Mouse (Mus musculus): ENCODE data around the gene Tfpt.
A peak's percentile ranks its signal among the peaks of the same experiment; 100 is the strongest.

The Tfpt gene

DNA sequence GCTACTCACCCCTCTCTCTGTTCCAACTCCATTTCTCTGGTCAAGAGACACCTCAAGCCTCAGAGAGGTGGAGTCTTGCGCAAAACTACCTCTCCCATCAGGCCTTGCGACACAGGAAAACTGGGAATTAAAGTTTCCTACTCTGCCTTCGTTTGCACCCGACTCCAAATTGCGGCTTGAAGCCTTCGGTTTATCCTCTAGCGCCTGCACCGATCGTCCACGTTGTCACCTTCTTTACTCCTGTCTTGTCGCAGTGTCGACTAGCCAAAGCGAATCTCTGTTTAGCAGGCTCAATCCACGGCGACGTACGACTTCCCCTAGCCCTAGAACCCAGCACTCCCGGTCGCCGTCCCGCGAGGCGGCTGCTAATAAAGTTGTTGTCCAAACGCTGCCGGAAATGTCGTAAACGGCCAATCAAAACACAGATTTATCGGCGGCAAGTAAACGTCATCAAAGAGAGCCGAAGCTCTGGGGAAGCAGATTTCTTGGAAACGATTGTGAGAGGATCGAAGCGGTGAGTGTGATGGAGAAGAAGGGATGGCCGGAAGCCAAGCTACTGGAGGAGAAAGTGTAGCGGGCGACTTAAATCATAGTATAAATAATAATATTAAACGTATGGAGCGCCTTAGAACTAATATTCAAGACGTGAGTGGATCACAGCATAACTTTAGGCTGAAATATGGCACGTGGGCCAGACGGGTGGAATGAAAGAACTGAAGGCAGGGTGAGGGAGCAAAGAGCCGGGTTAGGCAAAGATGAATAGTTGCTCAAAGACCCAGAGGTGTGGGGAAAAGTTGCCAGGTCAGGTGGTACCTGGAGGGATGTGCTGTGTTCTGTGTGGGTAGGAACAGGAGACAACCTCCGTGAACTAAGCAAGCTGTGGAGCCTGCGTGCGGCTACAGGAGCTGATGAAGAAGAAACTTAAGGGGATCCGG, at the start of gene Tfpt, which contains the start of gene Prpf31:
Tfpt (minus strand) TSS at position 387 of the 935 bp plus-strand sequence.
Prpf31 (plus strand) TSS at position 443 of the 935 bp plus-strand sequence.
- DNase-seq, result peak; percentile 96

DNA sequence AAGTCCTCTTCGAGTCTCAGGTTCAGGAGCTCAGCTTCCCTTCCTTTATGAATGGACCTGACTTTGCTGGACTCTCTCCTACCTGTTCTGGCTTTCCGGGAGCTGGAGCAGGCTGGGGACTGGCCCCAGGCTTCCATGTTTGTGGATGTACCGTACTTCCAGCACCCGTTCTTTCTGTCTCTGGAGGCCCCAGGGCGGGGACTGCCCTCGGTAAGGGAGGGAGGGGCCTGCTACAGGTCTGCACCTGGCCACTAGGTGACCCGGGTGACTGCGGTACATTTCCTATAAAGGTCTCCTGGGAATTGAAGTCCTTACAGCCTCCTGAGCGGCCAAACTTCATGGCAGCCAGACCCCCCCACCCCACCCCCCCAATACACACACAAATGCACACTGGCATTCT, 47.6 kb upstream of the Tfpt start, which contains the start of gene Tmc4:
Tmc4 (minus strand) TSS at position 212 of the 400 bp plus-strand sequence.
- DNase-seq, result no peak

DNA sequence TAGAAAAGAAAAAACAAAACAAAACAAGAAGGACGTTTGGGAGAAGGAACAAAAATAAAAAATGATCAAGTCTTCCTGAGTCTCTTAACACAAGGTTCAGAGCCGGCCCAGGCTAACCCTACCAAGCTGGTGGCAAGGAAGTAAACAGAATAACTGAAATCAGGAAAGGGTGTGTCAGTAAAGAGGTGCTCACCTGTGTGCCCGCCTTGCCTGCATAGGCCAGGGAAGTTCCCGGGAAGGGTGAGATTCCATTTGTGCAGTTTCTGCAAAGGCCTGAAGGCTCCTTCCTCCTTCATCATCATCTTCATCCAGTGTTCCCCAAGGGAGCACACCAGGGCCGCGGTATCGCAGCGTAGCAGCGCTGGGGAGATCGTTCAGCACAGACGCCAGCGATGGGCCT, 46.6 kb upstream of the Tfpt start:
- no peak for DNase-seq

DNA sequence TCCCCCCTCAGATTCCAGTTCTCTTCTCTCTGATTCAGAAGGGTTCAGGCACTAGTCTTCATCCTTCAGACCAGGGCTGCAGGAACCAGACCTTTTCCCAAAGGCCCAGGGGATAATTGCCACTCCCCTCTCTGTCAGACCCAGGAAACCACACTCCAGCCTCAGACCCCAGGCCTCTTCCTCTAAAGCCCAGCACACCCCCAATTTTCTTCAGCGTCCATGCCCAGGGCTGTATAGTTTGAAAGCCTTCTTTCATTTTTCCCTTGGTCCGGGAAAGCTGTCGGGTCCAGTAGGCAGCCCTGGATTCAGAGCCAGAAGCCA, 45.5 kb upstream of the Tfpt start:
- no peak for DNase-seq

DNA sequence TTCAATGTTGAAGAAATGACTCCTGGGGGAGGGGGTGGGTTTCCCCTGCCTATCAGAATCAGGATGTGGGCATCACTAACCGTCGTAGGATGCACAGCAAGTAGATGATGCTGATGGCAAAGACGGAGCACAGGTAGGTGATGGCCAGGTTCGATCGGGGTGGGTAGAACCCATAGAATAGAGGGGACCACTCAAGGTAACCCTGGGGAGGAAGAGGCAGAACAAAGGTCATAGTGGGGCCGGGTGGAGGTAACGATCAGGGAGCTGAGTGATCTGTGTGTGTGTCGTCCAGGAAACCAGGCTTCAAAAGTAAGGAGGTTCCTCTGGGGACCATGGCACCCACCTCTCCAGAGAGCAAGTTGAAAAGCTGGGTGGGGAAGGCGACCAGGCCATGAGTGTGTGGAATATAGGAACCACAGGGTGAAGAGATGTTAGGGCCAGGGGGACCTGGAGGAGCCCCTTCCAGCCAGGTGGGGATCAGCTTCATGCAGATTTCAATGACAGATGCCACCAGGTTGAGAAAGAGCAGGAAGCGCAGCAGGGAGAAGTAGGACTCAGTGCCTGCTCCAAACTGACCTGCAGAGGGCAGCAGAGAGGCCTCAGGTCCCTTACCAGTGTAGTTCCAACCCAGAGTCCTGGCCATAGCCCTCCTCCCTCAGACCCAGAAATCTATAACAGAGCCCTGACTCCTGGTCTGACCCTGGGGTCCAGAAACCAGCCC, 44.9 kb upstream of the Tfpt start:
- DNase-seq, result peak; percentile 85

DNA sequence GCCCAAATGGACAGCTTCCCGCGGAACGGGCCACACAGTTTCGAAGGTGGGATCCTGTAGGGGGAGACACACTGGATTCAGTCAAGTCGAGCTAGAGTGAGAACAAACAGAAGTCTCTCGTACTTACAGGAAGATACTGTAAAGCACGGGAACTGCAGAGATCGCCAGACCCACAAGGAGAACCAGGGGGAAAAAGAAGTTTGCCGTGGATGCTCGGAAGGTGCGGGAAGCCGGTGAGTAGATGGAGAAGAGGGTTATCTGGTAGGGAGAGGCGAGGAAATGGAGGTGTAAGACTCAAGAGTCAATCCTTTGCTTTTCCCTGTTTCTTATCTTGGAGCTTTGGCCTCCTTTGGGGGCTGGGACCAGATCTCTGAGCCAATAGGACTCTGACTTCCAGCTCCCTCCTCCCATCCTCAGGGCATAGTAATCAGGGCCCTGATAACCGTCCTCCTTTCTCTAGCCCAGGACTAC, 37.2 kb upstream of the Tfpt start:
- no peak for DNase-seq

DNA sequence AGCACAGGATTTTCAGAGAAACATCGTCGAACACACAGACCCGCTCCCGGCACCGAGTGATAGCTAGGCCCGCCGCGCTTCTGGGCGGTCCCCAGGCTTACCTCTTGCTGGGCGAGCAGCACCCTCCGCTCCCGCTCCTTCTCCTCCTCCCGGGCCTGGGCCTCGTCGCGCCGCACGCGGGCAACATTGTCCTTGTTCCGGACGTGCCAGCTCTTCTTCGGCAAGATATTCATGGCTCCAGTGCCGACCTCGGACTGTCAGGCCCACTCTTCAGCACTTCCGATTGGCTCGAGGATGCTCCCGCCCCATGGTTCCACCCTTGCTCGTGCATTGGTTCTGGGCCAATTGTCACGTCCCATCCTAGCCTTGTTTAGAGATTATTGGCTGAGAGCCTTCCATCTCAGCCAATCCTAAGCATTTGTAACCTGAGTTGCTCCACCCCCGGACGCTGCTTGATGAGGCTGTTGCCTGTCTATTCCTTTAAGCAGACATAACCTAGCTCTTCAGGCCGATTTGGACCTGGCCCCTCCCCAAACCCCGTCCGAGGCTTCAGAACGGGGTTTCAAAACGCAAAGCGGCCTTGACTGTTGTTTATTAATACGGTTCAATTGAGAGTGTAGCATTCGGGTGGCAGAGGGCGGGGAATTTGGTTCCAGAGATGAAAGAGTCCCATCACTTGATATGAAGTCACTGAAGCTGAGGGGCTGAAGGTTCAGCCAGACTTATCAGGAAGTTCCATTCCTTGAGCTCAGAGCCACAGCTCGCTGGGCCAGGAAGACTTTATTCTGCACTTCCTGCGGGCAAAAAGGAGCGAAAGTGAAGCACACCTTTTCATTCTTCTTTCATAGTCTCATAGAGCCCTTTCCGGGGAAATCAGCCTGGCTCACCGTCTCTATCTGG, 35.7 kb upstream of the Tfpt start, which contains the start of gene Leng1:
Leng1 (minus strand) TSS at position 626 of the 900 bp plus-strand sequence.
- peak; percentile 98 for DNase-seq

DNA sequence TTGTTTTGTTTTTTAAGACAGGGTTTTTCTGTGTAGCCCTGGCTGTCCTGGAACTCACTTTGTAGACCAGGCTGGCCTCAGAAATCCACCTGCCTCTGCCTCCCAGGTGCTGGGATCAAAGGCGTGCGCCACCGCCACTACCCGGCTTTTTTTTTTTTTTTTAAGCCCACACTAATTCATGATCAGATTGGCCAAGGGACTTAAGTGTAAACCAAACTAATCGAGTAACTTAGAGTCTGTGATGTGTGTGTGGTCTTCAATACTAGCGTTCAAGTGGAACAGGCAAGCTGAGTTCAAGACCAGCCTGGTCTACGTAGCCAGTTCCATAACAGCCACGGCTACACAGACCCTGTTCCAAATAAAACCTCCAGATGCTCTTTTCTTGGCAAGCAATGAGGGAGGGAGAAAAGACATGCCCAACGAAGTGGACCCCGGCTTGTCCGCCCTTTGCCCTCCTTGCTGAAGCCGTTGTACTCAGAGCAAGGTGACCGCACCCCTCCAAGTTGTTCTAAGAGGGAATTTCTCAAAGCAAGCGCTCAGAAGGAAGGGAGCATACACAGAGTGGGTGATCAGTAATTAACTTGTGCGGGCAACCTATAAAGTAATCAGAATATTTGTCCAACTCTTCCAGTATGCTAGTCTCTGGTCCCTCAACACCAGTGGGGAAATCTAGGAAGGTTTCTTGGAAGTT, 34.9 kb upstream of the Tfpt start:
- peak; percentile 52 for DNase-seq

DNA sequence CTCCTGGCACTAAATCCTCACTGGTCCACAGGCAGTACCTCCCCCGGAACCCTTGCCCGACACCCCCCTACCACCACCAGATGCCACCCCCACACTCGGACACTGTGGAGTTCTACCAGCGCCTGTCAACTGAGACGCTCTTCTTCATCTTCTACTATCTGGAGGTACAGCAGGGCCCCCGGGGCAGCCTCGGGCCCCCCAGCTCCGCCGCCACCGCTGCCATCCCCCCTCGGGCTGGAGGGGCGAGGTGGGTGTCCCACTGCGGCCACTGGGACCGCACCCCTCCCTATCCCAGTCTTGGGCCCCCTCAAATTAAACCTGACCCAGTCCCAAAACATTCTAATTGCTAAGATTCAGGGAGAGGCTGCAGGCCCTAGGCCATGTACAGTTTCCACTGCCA, 28.8 kb upstream of the Tfpt start:
- no peak for DNase-seq

DNA sequence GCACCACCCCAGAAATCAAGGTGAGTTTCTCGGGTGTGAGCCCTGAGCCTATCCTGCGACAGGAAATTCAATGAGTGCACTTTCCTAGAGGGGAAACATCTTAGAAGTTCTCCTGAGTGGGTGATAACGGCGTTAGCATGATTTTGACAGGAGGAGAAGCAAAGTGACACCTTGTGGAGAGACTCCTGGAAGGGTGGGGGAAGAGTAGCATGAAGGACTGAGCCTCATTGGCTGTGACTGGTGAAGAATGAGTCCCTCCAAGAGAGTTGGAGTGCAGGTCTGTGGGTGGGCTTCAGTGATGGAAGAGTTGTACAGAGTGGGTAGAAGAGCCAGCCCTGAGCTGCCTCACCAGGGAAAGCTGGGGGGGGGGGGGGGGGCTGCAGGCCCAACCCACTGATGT, 27.2 kb upstream of the Tfpt start:
- DNase-seq, result no peak

DNA sequence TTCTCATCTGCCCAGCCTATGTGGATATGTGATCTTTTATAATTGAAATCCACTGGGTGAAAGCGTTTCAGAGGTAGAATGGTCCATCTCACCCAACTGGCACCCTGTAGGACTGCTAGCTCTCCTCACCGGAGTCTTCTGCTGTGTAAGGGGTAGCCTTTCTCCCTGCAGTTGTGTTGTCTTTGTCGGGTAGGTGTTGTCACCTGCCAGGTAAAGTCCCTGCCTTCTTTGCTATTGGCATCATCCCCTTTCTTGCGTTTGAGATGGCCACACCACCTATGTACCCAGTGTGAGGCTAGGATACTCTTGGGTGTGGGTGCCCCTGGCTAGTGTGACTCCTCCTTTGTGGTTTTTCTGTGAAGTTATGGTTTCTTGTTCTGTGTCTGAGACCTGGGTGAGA, 16.9 kb upstream of the Tfpt start:
- DNase-seq, result no peak

DNA sequence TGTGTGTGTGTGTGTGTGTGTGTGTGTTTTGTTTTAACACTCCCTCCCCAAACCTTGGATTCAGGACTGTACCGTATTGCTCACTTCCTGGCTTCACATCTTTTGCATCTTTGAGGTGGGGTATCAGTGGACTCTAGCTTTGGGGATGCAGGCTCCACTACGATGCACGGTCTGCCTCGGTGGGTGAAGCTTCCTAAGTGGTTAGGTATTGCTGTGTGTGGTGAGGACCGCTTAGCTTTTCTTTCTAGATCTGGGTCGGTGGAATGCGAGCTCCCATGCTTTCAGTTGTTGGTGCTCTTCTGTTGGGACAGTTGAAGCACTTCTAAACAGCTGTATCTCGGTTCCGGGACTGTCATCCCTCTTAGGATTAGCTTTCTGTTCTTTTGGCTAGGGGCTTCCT, 16.5 kb upstream of the Tfpt start:
- DNase-seq, result no peak

DNA sequence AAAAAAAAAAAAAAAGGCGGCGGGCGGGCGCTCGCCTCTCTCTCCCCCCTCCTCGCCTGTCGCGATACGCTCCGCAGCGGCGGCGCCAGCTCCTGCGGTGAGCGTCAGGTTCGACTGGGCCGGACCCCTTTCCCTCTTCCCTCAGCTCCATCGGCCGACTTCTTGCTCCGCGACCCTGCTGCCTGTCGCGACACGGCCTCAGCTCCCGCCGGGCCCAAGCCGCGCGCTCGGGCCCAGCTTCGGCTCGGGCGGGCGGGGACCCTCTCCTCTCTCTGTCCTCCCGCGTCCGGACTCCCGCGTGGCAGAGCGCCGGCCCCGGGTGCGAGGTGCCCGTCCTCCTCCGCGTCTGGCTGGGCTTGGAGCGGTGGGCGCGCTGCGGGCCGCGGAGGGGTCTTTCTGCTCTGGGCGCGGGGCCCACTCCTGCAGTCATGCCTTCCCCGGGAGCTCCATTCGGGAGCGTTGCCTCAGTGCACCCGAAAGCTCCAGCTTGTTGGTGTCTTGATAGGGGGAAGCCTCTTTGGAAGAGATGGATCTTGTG, 15.8 kb upstream of the Tfpt start:
- DNase-seq, result peak; percentile 69

DNA sequence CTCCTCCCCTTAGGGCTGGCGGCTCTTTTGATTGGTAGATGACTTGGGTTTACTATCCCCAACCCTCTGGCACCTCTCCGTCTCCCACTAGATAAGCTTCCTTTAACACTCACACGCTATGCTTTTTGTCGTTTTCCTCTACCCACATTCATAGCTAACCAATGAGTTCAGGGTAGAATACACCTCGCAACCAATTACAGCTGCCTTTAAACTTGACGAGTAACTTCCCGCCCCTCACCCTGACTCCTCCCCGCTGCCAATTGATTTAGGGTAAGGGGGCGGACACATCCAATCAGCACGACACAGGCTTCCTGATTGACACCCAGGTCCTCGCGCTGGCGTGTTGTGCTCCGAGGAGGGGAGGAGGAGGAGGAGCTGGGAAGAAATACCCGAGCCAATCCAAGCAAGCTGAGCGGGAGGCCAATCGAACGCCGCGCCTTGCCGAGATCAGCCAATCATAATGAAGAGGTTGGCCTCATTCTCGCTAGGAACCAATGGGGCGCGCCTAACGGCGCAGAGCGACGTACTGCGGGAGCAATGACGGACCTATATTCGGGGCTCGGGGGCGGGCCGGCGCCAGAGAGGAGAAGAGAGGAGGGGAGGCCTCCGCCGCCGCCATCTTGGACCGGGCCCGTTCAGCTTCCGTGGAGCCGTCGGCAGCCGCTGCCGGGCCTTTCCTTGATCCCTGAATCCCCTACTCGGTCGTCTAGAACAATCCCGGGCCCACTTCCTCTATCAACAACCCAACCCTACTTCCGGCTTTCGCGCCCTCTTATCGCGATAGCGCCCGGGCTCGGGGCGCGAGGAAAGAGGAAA, 15.2 kb upstream of the Tfpt start, which contains the start of gene Cnot3:
Cnot3 (plus strand) TSS at position 597 of the 816 bp plus-strand sequence.
- DNase-seq, result peak; percentile 100

DNA sequence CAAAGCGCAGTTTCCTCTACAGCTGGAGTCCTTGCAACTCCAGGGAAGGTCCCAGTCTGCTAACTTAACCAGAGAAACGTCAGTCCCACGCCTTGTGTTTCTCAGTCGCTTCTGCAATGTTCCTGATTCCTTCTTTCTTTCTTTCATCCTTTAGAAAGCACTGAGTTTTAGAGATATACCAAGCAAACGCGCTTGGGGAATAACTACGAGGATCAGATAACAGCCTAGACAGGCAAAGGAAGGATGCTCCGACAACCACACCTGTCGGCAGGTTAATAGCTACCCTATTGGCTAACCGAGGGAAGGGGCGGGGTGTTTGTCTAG, 14.6 kb upstream of the Tfpt start:
- no peak for DNase-seq

DNA sequence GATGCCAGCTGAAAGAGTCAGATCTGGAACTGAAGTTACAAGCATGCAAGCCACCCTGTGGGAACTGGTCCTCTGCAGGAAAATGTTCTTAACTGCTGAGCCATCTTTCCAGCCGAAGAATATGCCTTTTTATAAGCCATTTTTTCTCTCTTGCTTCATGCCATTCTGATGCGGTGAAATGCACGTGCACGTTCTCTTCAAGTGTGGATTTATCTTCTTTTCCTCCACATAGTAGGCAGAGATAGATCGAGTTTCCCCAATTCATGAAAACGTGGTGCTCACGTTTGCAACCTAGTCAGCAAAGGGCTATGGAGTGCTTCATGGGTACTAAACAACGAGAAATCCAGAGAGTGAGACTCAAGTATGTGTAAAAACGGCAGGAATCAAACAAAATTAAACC, 14.1 kb upstream of the Tfpt start:
- peak; percentile 58 for DNase-seq

DNA sequence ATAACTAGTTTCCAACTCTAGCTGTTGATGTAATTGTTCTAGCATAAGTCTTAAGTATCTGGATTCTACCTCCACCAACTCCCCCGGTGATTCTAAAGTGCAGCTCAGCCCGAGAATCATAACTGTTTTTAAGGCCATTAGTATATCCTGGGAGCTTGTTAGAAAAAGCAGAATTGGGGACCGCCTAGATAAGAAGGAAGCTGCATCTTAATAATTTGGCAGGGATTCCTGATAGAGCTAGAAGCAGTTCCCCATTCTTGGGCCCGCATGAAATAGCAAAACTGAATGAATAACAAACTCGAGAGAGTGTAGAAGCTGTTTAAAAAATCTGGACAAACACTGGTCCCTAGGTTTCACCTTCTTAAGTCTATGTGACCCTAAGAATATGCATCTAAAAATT, 13.7 kb upstream of the Tfpt start:
- no peak for DNase-seq

DNA sequence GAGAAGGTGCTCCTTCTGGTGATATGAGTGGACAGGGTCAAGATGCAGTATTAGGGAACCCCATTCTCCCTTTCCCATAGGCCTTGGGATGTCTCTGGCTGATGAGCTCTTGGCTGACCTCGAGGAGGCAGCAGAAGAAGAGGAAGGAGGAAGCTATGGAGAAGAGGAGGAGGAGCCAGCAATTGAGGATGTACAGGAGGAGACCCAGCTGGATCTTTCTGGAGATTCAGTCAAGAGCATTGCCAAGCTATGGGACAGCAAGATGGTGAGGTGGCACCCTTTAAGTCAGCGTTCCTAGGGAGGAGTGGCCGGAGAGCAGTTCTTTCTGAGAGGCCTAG, 718 bp upstream of the Tfpt start:
- peak; percentile 58 for DNase-seq

DNA sequence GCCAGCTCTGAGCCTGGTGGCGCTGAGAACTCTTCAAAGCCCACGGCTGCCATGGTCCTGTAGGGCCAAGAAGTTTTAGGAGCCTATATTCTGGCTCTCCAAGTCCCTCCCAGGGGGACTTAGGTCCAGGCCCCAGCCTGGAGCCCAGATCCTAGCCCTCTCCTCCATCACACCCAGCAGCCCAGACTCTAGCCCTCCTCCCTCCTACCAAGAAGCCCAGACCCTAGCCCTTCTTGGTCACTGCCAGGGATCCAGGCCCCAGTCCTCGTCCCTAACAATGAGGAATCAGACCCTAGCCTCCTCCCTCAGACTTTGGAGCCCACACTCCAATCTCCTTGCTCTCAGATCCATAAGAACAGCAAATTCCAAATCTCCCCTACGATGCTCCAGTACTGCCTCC, 699 bp downstream of the Tfpt start:
- DNase-seq, result peak; percentile 60

DNA sequence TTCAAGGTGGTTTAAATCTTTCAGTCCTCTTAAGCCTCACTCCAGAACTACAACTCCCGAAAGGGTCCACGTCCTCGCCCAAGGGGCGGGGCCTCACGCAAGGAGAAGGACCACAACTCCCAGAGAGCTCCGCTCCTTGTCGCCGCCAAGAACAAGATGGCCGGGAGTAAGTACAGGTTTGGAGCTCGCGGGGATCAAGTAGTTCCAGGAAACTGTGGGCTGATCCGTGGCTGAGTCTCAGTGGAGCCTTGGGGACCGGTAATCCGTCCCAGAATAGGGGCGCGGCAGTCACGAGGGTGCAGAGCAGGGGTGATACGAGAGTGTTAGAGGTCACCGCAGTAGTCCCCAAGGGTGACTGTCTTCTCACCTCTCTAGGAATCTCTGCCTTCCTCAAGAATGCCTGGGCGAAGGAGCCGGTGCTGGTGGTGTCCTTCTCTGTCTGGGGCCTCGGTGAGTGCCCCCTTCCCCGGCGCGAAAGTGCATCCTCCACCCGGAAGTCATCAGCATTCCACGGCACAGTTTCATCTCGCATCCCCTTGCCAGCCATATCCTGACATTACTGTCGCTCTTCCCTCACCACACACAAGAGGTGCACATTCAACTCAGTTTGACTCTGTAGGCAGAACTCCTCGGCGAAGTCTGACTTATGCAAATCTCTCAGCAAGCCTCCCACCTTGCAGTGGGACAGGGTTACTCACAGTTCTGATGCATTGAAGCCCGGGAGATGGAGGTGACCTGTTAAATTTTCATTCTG, 12.3 kb downstream of the Tfpt start, which contains the start of gene Ndufa3:
Ndufa3 (plus strand) TSS at position 132 of the 754 bp plus-strand sequence.
- peak; percentile 92 for DNase-seq

All from cerebellum, adult 9-10 months (tissue).